Mouse (Mus musculus): Measurements from ENCODE around the gene Zc3h12d. TPM values are rescaled to one million over a fixed set of nuclear protein-coding genes. Genes with fewer than 3 reads are reported as not detected.
A peak's percentile ranks its signal among the peaks of the same experiment; 100 is the strongest.

Zc3h12d gene
- total RNA-seq (2015; ENCODE audit: low replicate concordance) (1.5 TPM in 1 of 2 replicates, not detected in the other), total RNA-seq (2017; ENCODE audit: low replicate concordance) (0.42 and 1.0 TPM in 2 replicates)

GRCm38 (mm10) chr10:7832171-7832676, at the start of gene Zc3h12d:
Gene Zc3h12d, plus strand, starts transcription at chr10:7832470.
- 0 out of 2 replicates have a peak, but pooled peaks have one; percentile 32 for ATAC-seq (replicated peaks; ENCODE audit: low FRiP score, poor library complexity, severe bottlenecking)

GRCm38 (mm10) chr10:7787319-7787718, 45.0 kb upstream of the Zc3h12d start:
- ATAC-seq (replicated peaks; ENCODE audit: low FRiP score, poor library complexity, severe bottlenecking) = no peak

GRCm38 (mm10) chr10:7792254-7792750, 40.0 kb upstream of the Zc3h12d start:
- no peak; the same call in 1 of the 2 replicates for ATAC-seq (replicated peaks; ENCODE audit: low FRiP score, poor library complexity, severe bottlenecking)

GRCm38 (mm10) chr10:7792751-7793385, 39.4 kb upstream of the Zc3h12d start, which contains the start of the genes Ginm1 and Ppil4:
Gene Ginm1, minus strand, starts transcription at chr10:7792824.
Gene Ppil4, plus strand, starts transcription at chr10:7792891.
- ATAC-seq (replicated peaks; ENCODE audit: low FRiP score, poor library complexity, severe bottlenecking) = peak; percentile 98

- ATAC-seq (replicated peaks; ENCODE audit: low FRiP score, poor library complexity, severe bottlenecking) = no peak
Measured at GRCm38 (mm10) chr10:7801258-7801657, 31.0 kb upstream of the Zc3h12d start.

GRCm38 (mm10) chr10:7802519-7803140, 29.6 kb upstream of the Zc3h12d start:
- no peak for ATAC-seq (replicated peaks; ENCODE audit: low FRiP score, poor library complexity, severe bottlenecking)

GRCm38 (mm10) chr10:7809937-7810336, 22.3 kb upstream of the Zc3h12d start:
- peak; percentile 89 for ATAC-seq (replicated peaks; ENCODE audit: low FRiP score, poor library complexity, severe bottlenecking)

- no peak for ATAC-seq (replicated peaks; ENCODE audit: low FRiP score, poor library complexity, severe bottlenecking)
Measured at GRCm38 (mm10) chr10:7816476-7816875, 15.8 kb upstream of the Zc3h12d start.

- no peak for ATAC-seq (replicated peaks; ENCODE audit: low FRiP score, poor library complexity, severe bottlenecking)
Measured at GRCm38 (mm10) chr10:7818676-7819075, 13.6 kb upstream of the Zc3h12d start.

- ATAC-seq (replicated peaks; ENCODE audit: low FRiP score, poor library complexity, severe bottlenecking) = no peak
Measured at GRCm38 (mm10) chr10:7819156-7819555, 13.1 kb upstream of the Zc3h12d start.

GRCm38 (mm10) chr10:7819603-7820002, 12.7 kb upstream of the Zc3h12d start:
- ATAC-seq (replicated peaks; ENCODE audit: low FRiP score, poor library complexity, severe bottlenecking) = no peak

- ATAC-seq (replicated peaks; ENCODE audit: low FRiP score, poor library complexity, severe bottlenecking) = no peak
Measured at GRCm38 (mm10) chr10:7820171-7820570, 12.1 kb upstream of the Zc3h12d start.

GRCm38 (mm10) chr10:7821981-7822380, 10.3 kb upstream of the Zc3h12d start:
- no peak for ATAC-seq (replicated peaks; ENCODE audit: low FRiP score, poor library complexity, severe bottlenecking)

GRCm38 (mm10) chr10:7824663-7825280, 7.5 kb upstream of the Zc3h12d start:
- no peak for ATAC-seq (replicated peaks; ENCODE audit: low FRiP score, poor library complexity, severe bottlenecking)

- no peak for ATAC-seq (replicated peaks; ENCODE audit: low FRiP score, poor library complexity, severe bottlenecking)
Measured at GRCm38 (mm10) chr10:7825281-7825665, 7.0 kb upstream of the Zc3h12d start.

- ATAC-seq (replicated peaks; ENCODE audit: low FRiP score, poor library complexity, severe bottlenecking) = no peak
Measured at GRCm38 (mm10) chr10:7826106-7826505, 6.2 kb upstream of the Zc3h12d start.

- no peak for ATAC-seq (replicated peaks; ENCODE audit: low FRiP score, poor library complexity, severe bottlenecking)
Measured at GRCm38 (mm10) chr10:7833377-7834165, 1.3 kb downstream of the Zc3h12d start.

GRCm38 (mm10) chr10:7834671-7835225, 2.5 kb downstream of the Zc3h12d start:
- ATAC-seq (replicated peaks; ENCODE audit: low FRiP score, poor library complexity, severe bottlenecking) = no peak

- no peak for ATAC-seq (replicated peaks; ENCODE audit: low FRiP score, poor library complexity, severe bottlenecking)
Measured at GRCm38 (mm10) chr10:7836902-7837301, 4.6 kb downstream of the Zc3h12d start.
